ENCODE assay signal across 8 mouse cellular contexts in genomic region chr9:22157516-22158265, GRCm38 (mm10). TPM values are rescaled to one million over a fixed set of nuclear protein-coding genes. Genes with fewer than 3 reads are reported as not detected.
DNase-seq lines count a peak whose midpoint lies in the region; ATAC-seq lines count a peak whose summit lies in the region.

No protein-coding gene starts in this region.

- 55% methylated on average over 34 of the region's 34 CpGs for WGBS in lung, embryonic 15.5 days
- 71% methylated on average over 34 of the region's 34 CpGs for WGBS in forebrain, embryonic 14.5 days
- 66% methylated on average over 34 of the region's 34 CpGs for WGBS in liver, embryonic 15.5 days (ENCODE audit: insufficient replicate concordance)

- no peaks in the 10 kb centered on the region for H3K27me3 ChIP-seq in lung, embryonic 15.5 days
- H3K27me3 ChIP-seq in forebrain, embryonic 14.5 days (replicated peaks; ENCODE audit: control insufficient read depth, insufficient read depth, low read length): no peaks in the 10 kb centered on the region
- H3K27me3 ChIP-seq in liver, embryonic 15.5 days: no peaks in the 10 kb centered on the region

- peak overlapping the region; percentile 81 for H3K9ac ChIP-seq in lung, embryonic 15.5 days
- H3K9ac ChIP-seq in forebrain, embryonic 14.5 days (ENCODE audit: low read length): peak overlapping the region; percentile 88
- H3K9ac ChIP-seq in liver, embryonic 15.5 days: peak overlapping the region; percentile 88

- H3K9me3 ChIP-seq in lung, embryonic 15.5 days: no peaks in the 10 kb centered on the region
- H3K9me3 ChIP-seq in forebrain, embryonic 14.5 days (replicated peaks; ENCODE audit: control insufficient read depth, low read length): no peaks in the 10 kb centered on the region
- H3K9me3 ChIP-seq in liver, embryonic 15.5 days (replicated peaks): no peaks in the 10 kb centered on the region

- no peak overlapping the region for H3K27ac ChIP-seq in lung, embryonic 15.5 days
- H3K27ac ChIP-seq in forebrain, embryonic 14.5 days (ENCODE audit: low read depth, low read length): peak overlapping the region; percentile 82; the same call in 1 of the 2 replicates
- H3K27ac ChIP-seq in liver, embryonic 15.5 days (replicated peaks): 0 out of 2 replicates have a peak overlapping the region, but pooled peaks have one; percentile 14

- H3K4me2 ChIP-seq in lung, embryonic 15.5 days: peak overlapping the region; percentile 72
- H3K4me2 ChIP-seq in forebrain, embryonic 14.5 days (ENCODE audit: low read length): peak overlapping the region; percentile 74
- H3K4me2 ChIP-seq in liver, embryonic 15.5 days: peak overlapping the region; percentile 94

- no peak for ATAC-seq in lung, embryonic 15.5 days (ENCODE audit: borderline replicate concordance, extremely low read depth, low FRiP score, low TSS enrichment)
- no peak for ATAC-seq in forebrain, embryonic 14.5 days
- no peak for ATAC-seq in liver, embryonic 15.5 days (ENCODE audit: insufficient read depth)
- ATAC-seq in monocyte, adult 5-6 weeks (replicated peaks; ENCODE audit: insufficient number of reproducible peaks, low FRiP score, low TSS enrichment, poor library complexity, severe bottlenecking): no peak

- H3K36me3 ChIP-seq in lung, embryonic 15.5 days: peaks cover 9% of the 10 kb centered on the region; the same call in 1 of the 2 replicates
- no peaks in the 10 kb centered on the region; the same call in 1 of the 2 replicates for H3K36me3 ChIP-seq in forebrain, embryonic 14.5 days (ENCODE audit: control insufficient read depth, insufficient read depth, low read length)
- H3K36me3 ChIP-seq in liver, embryonic 15.5 days (replicated peaks): 0 out of 2 replicates have a peak, but pooled peaks cover 4% of the 10 kb centered on the region

- peaks cover 18% of the 10 kb centered on the region for H3K4me1 ChIP-seq in lung, embryonic 15.5 days
- peaks cover 7% of the 10 kb centered on the region; the same call in 1 of the 2 replicates for H3K4me1 ChIP-seq in forebrain, embryonic 14.5 days (ENCODE audit: control insufficient read depth, insufficient read depth, low read length)
- peaks cover 24% of the 10 kb centered on the region for H3K4me1 ChIP-seq in liver, embryonic 15.5 days (replicated peaks)

- DNase-seq in lung, adult 18-20 months: no peak
- peak; percentile 43 for DNase-seq in cerebellum, adult 8-10 months
- DNase-seq in forebrain, embryonic 14.5 days (ENCODE audit: low spot score): no peak
- DNase-seq in adrenal gland, adult 2 months: no peak
- no peak for DNase-seq in urinary bladder, adult 18-20 months (ENCODE audit: low spot score in 2 of 2)

- H3K4me3 ChIP-seq in lung, embryonic 15.5 days: peak overlapping the region; percentile 68
- peak overlapping the region; percentile 66 for H3K4me3 ChIP-seq in forebrain, embryonic 14.5 days (ENCODE audit: low read depth, low read length)
- peak overlapping the region; percentile 82 for H3K4me3 ChIP-seq in liver, embryonic 15.5 days (replicated peaks)

RNA-seq across cellular contexts. Expression of gene Pigyl, which starts 1.0 kb away (rescaled TPM):
- 77.3 and 84.7 TPM in 2 replicates for polyA plus RNA-seq in lung, embryonic 15.5 days (2015; fragmentation: Nextera tagmentation; extraction: Ambion mirVana)
- 93.5 and 109 TPM in 2 replicates for polyA plus RNA-seq in forebrain, embryonic 14.5 days (2014; fragmentation: Nextera tagmentation; extraction: Ambion mirVana)
- polyA plus RNA-seq in liver, embryonic 15.5 days (2015; fragmentation: Nextera tagmentation; extraction: Ambion mirVana): 29.4 and 35.6 TPM in 2 replicates
- total RNA-seq in adrenal gland, adult 2 months (2021): 10 to 100 TPM; 34.8 to 65.0 TPM
- polyA plus RNA-seq in adrenal gland, adult 2 months (2012; rRNA removed): 75.3 and 79.6 TPM in 2 replicates
- 11.5 to 20.1 TPM (median 15.5 TPM) in 3 replicates for total RNA-seq in monocyte, adult 5-6 weeks (2017)

RNA-seq across cellular contexts. Expression of gene Acp5, which starts 22.2 kb away (rescaled TPM):
- polyA plus RNA-seq in lung, embryonic 15.5 days (2015; fragmentation: Nextera tagmentation; extraction: Ambion mirVana): 6.2 and 6.4 TPM in 2 replicates
- 0.38 and 0.42 TPM in 2 replicates for polyA plus RNA-seq in forebrain, embryonic 14.5 days (2014; fragmentation: Nextera tagmentation; extraction: Ambion mirVana)
- polyA plus RNA-seq in liver, embryonic 15.5 days (2015; fragmentation: Nextera tagmentation; extraction: Ambion mirVana): 221 and 246 TPM in 2 replicates
- total RNA-seq in adrenal gland, adult 2 months (2021): 10 to 100 TPM; 65.9 to 86.3 TPM
- polyA plus RNA-seq in adrenal gland, adult 2 months (2012; rRNA removed): 93.2 and 189 TPM in 2 replicates
- 24.2 to 38.4 TPM (median 30.8 TPM) in 3 replicates for total RNA-seq in monocyte, adult 5-6 weeks (2017)

RNA-seq across cellular contexts. Expression of gene Zfp872, which starts 30.2 kb away (rescaled TPM):
- 0.52 and 0.64 TPM in 2 replicates for polyA plus RNA-seq in lung, embryonic 15.5 days (2015; fragmentation: Nextera tagmentation; extraction: Ambion mirVana)
- polyA plus RNA-seq in forebrain, embryonic 14.5 days (2014; fragmentation: Nextera tagmentation; extraction: Ambion mirVana): 0.13 and 0.26 TPM in 2 replicates
- polyA plus RNA-seq in liver, embryonic 15.5 days (2015; fragmentation: Nextera tagmentation; extraction: Ambion mirVana): 0.02 and 0.03 TPM in 2 replicates
- 1 to 10 TPM; 1.8 to 3.9 TPM for total RNA-seq in adrenal gland, adult 2 months (2021)
- polyA plus RNA-seq in adrenal gland, adult 2 months (2012; rRNA removed): 0.11 and 0.16 TPM in 2 replicates
- not detected in 3 replicates for total RNA-seq in monocyte, adult 5-6 weeks (2017)

RNA-seq across cellular contexts. Expression of gene Elof1, which starts 40.7 kb away (rescaled TPM):
- 196 and 210 TPM in 2 replicates for polyA plus RNA-seq in lung, embryonic 15.5 days (2015; fragmentation: Nextera tagmentation; extraction: Ambion mirVana)
- 213 and 240 TPM in 2 replicates for polyA plus RNA-seq in forebrain, embryonic 14.5 days (2014; fragmentation: Nextera tagmentation; extraction: Ambion mirVana)
- polyA plus RNA-seq in liver, embryonic 15.5 days (2015; fragmentation: Nextera tagmentation; extraction: Ambion mirVana): 88.8 and 89.4 TPM in 2 replicates
- 10 to 100 TPM; 73.9 to 90.9 TPM for total RNA-seq in adrenal gland, adult 2 months (2021)
- polyA plus RNA-seq in adrenal gland, adult 2 months (2012; rRNA removed): 157 and 159 TPM in 2 replicates
- total RNA-seq in monocyte, adult 5-6 weeks (2017): 22.0 to 30.4 TPM (median 24.7 TPM) in 3 replicates

RNA-seq across cellular contexts. Expression of gene Cnn1, which starts 58.7 kb away (rescaled TPM):
- polyA plus RNA-seq in lung, embryonic 15.5 days (2015; fragmentation: Nextera tagmentation; extraction: Ambion mirVana): 60.9 and 71.5 TPM in 2 replicates
- 0.19 and 0.72 TPM in 2 replicates for polyA plus RNA-seq in forebrain, embryonic 14.5 days (2014; fragmentation: Nextera tagmentation; extraction: Ambion mirVana)
- 0.96 and 1.4 TPM in 2 replicates for polyA plus RNA-seq in liver, embryonic 15.5 days (2015; fragmentation: Nextera tagmentation; extraction: Ambion mirVana)
- 1 to 10 TPM in 1 of 2 experiments, under 1 TPM in 1; 0.58 to 3.8 TPM for total RNA-seq in adrenal gland, adult 2 months (2021)
- 1.1 and 1.8 TPM in 2 replicates for polyA plus RNA-seq in adrenal gland, adult 2 months (2012; rRNA removed)
- total RNA-seq in monocyte, adult 5-6 weeks (2017): not detected in 3 replicates

Comparison
In these comparisons a context has a peak if more than half of its experiments do, and no peak if none do; other contexts are left out.
1. RNA of gene Acp5, which starts 22.2 kb away (polyA plus RNA-seq): 221 to 246 TPM in liver, embryonic 15.5 days and 93.2 to 189 TPM in adrenal gland, adult 2 months; 6.2 to 6.4 TPM in lung, embryonic 15.5 days and 0.38 to 0.42 TPM in forebrain, embryonic 14.5 days; every median in the first group is over 10 times any median in the second.
2. Peak in every context shown above with its lines, with median percentiles within 50 percentile points of each other: H3K4me2 ChIP-seq, H3K4me3 ChIP-seq and H3K9ac ChIP-seq.